Mouse (Mus musculus): ENCODE measurements around the gene Olfr211. TPM values are rescaled to one million over a fixed set of nuclear protein-coding genes. Genes with fewer than 3 reads are reported as not detected.

Gene Olfr211
- polyA plus RNA-seq, 1 experiment: not detected

DNA sequence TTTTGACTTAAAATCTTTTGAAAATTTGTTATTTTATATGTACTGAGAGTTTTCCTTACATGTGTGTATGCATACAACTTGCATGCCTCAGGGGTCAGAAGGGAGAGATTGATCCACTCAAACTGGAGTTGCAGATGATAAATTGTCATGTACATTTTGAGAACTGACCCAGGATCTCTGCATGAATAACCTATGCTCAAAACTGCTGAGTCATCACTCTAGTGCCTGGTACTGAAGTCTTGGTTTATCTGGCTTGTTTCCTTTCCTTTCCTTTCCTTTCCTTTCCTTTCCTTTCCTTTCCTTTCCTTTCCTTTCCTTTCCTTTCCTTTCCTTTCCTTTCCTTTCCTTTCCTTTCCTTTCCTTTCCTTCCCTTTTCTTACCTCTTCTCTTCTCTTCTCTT lies 25.9 kb downstream of the Olfr211 start:
- Histone ChIP-seq H3K4me3 (ENCODE audit: control insufficient read depth, low read depth, low read length) (no peak overlapping the region), H3K27me3 (ENCODE audit: control insufficient read depth, insufficient read depth, low read length) (no peaks in the 10 kb centered on the region), H3K27ac (ENCODE audit: control insufficient read depth, insufficient read depth, low read depth, low read length) (no peak overlapping the region), H3K36me3 (ENCODE audit: control insufficient read depth, insufficient read depth, low read length) (no peaks in the 10 kb centered on the region), H3K4me1 (ENCODE audit: control insufficient read depth, insufficient read depth, low read length) (no peaks in the 10 kb centered on the region)
- TF ChIP-seq CTCF (IDR thresholded peaks at IDR 0.05; ENCODE audit: control insufficient read depth, insufficient read depth, insufficient replicate concordance, low read depth, low read length) (no peak), POLR2A (IDR thresholded peaks at IDR 0.05; ENCODE audit: control insufficient read depth, low read depth, low read length) (no peak)

DNA sequence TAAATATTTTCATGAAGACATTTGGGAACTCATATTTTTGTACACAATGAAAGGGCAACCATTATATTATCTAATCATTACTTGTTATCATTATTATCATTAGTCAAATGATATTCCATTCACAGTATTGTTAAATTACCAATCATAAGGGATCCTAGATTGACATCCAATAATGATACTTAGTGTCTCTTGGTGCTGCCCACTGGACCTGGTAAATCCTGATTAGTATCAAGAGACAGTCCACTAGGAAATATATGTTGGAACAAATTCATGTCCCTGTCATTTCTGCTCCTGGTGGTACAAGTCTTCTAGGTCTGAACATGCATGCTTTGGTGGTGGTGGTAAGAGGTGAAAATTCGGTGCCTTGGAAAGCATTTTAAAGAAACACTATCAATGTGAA lies 49.3 kb downstream of the Olfr211 start, which contains the start of gene Olfr213:
TSS of gene Olfr213 (plus strand) at position 301 of the 400 bp plus-strand sequence.
- H3K4me3 ChIP-seq (ENCODE audit: control insufficient read depth, low read depth, low read length): no peak within 1 kb of the TSS
- TF ChIP-seq POLR2A (IDR thresholded peaks at IDR 0.05; ENCODE audit: control insufficient read depth, low read depth, low read length): no peak
- no peak for TF ChIP-seq CTCF (IDR thresholded peaks at IDR 0.05; ENCODE audit: control insufficient read depth, insufficient read depth, insufficient replicate concordance, low read depth, low read length)
- no peaks in the 10 kb centered on the region for H3K36me3 ChIP-seq (ENCODE audit: control insufficient read depth, insufficient read depth, low read length)
- no peaks in the 10 kb centered on the region for H3K4me1 ChIP-seq (ENCODE audit: control insufficient read depth, insufficient read depth, low read length)
- H3K27ac ChIP-seq (ENCODE audit: control insufficient read depth, insufficient read depth, low read depth, low read length): no peak within 1 kb of the TSS
- H3K27me3 ChIP-seq (ENCODE audit: control insufficient read depth, insufficient read depth, low read length): no peaks in the 10 kb centered on the region

DNA sequence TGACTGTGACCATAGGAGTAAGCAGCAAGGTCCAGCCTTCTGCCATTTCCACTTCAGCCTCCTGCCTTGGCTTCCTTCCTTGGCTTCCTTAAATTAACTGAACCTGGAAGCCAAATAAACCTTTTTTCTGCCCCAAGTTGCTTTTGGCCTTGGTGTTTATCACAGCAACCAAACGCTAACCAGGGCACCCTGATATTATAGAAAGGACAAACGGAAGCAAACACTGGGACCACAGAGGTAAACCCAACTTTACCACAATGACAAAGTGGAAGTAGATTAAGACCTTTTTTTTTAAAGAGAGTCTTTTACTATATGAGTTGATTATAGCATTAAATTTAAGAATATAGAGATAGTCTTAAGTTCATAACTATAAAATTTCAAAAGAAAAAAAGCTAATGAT lies 53.6 kb downstream of the Olfr211 start:
- H3K27me3 ChIP-seq (ENCODE audit: control insufficient read depth, insufficient read depth, low read length): no peaks in the 10 kb centered on the region
- no peak overlapping the region for H3K27ac ChIP-seq (ENCODE audit: control insufficient read depth, insufficient read depth, low read depth, low read length)
- no peaks in the 10 kb centered on the region for H3K4me1 ChIP-seq (ENCODE audit: control insufficient read depth, insufficient read depth, low read length)
- no peak overlapping the region for H3K4me3 ChIP-seq (ENCODE audit: control insufficient read depth, low read depth, low read length)
- H3K36me3 ChIP-seq (ENCODE audit: control insufficient read depth, insufficient read depth, low read length): no peaks in the 10 kb centered on the region
- TF ChIP-seq CTCF (IDR thresholded peaks at IDR 0.05; ENCODE audit: control insufficient read depth, insufficient read depth, insufficient replicate concordance, low read depth, low read length) (no peak), POLR2A (IDR thresholded peaks at IDR 0.05; ENCODE audit: control insufficient read depth, low read depth, low read length) (no peak)

Other genes starting within 250 kb of the Olfr211 start
- gene Zfand4, start 224.9 kb upstream of the Olfr211 start, polyA plus RNA-seq (2012; rRNA removed): 108 and 157 TPM in 2 replicates
- 19.2 and 20.0 TPM in 2 replicates for gene March8, start 151.1 kb upstream of the Olfr211 start, polyA plus RNA-seq (2012; rRNA removed)
- 2.2 and 3.5 TPM in 2 replicates for gene Alox5, start 27.9 kb upstream of the Olfr211 start, polyA plus RNA-seq (2012; rRNA removed)
- gene Olfr212, start 17.4 kb downstream of the Olfr211 start, polyA plus RNA-seq (2012; rRNA removed): 2.5 and 2.9 TPM in 2 replicates
- not detected in 2 replicates for gene Olfr213, start 49.4 kb downstream of the Olfr211 start, polyA plus RNA-seq (2012; rRNA removed)
- gene Gm5580, start 62.0 kb downstream of the Olfr211 start, polyA plus RNA-seq (2012; rRNA removed): 0.14 TPM in 1 of 2 replicates, not detected in the other
- not detected in 2 replicates for gene Olfr214, start 65.1 kb downstream of the Olfr211 start, polyA plus RNA-seq (2012; rRNA removed)
- gene Olfr215, start 95.1 kb downstream of the Olfr211 start, polyA plus RNA-seq (2012; rRNA removed): 0.59 and 0.89 TPM in 2 replicates
- gene Zfp422, start 139.9 kb downstream of the Olfr211 start, polyA plus RNA-seq (2012; rRNA removed): 5.1 and 6.0 TPM in 2 replicates
- 0.20 and 0.28 TPM in 2 replicates for gene Depp1, start 161.5 kb downstream of the Olfr211 start, polyA plus RNA-seq (2012; rRNA removed)
- 1.2 TPM in 2 replicates for gene Rassf4, start 184.9 kb downstream of the Olfr211 start, polyA plus RNA-seq (2012; rRNA removed)
- gene Tmem72, start 227.8 kb downstream of the Olfr211 start, polyA plus RNA-seq (2012; rRNA removed): 0.02 and 0.04 TPM in 2 replicates